Mouse (Mus musculus): ENCODE measurements at regions not wholly inside any gene's neighbourhood (a gene's known extent, or its start where the extent isn't known, plus 50 kb on each side); places are given as distances from the start of the nearest gene placed in this dataset.

- Histone ChIP-seq H3K27ac (no peak overlapping the region), H3K79me2 (replicated peaks; ENCODE audit: control insufficient read depth, insufficient read depth, low read length) (no peaks in the 10 kb centered on the region), H3K4me1 (ENCODE audit: control insufficient read depth, insufficient read depth, low read length) (no peaks in the 10 kb centered on the region), H3K36me3 (ENCODE audit: control insufficient read depth, insufficient read depth, low read length) (no peaks in the 10 kb centered on the region), H3K4me3 (no peak overlapping the region), H3K9ac (ENCODE audit: low read depth, low read length) (no peak overlapping the region), H3K27me3 (ENCODE audit: control insufficient read depth, insufficient read depth, low read length) (no peaks in the 10 kb centered on the region)
- TF ChIP-seq POLR2A (IDR thresholded peaks at IDR 0.05; ENCODE audit: insufficient read depth, low read depth, low read length) (no peak), EP300 (IDR thresholded peaks at IDR 0.05; ENCODE audit: insufficient read depth, low read depth, low read length) (no peak), CTCF (IDR thresholded peaks at IDR 0.05) (no peak)
- WGBS = 87% methylated on average over 1 of the region's 1 CpGs
- intact Hi-C loops (cut with DNase I) = no loop called here
- DNase-seq = no peak
Measured at GRCm38 (mm10) chr12:78097119-78097518, 96.9 kb upstream of the Gm6657 start.

GRCm38 (mm10) chr12:78097692-78098091, 96.3 kb upstream of the Gm6657 start:
- no peaks in the 10 kb centered on the region for H3K36me3 ChIP-seq (ENCODE audit: control insufficient read depth, insufficient read depth, low read length)
- 68% methylated on average over 2 of the region's 2 CpGs for WGBS
- no peak overlapping the region for H3K9ac ChIP-seq (ENCODE audit: low read depth, low read length)
- intact Hi-C loops (cut with DNase I) = no loop called here
- no peak for DNase-seq
- no peaks in the 10 kb centered on the region for H3K79me2 ChIP-seq (replicated peaks; ENCODE audit: control insufficient read depth, insufficient read depth, low read length)
- no peaks in the 10 kb centered on the region for H3K27me3 ChIP-seq (ENCODE audit: control insufficient read depth, insufficient read depth, low read length)
- no peak overlapping the region for H3K4me3 ChIP-seq
- H3K4me1 ChIP-seq (ENCODE audit: control insufficient read depth, insufficient read depth, low read length) = no peaks in the 10 kb centered on the region
- no peak overlapping the region for H3K27ac ChIP-seq
- TF ChIP-seq POLR2A (IDR thresholded peaks at IDR 0.05; ENCODE audit: insufficient read depth, low read depth, low read length) (no peak), CTCF (IDR thresholded peaks at IDR 0.05) (no peak), EP300 (IDR thresholded peaks at IDR 0.05; ENCODE audit: insufficient read depth, low read depth, low read length) (no peak)

- WGBS = 32% methylated on average over 9 of the region's 9 CpGs
- no peak for TF ChIP-seq CTCF (IDR thresholded peaks at IDR 0.05)
- TF ChIP-seq EP300 (IDR thresholded peaks at IDR 0.05; ENCODE audit: insufficient read depth, low read depth, low read length) = no peak
- TF ChIP-seq POLR2A (IDR thresholded peaks at IDR 0.05; ENCODE audit: insufficient read depth, low read depth, low read length) = no peak
- Histone ChIP-seq H3K9ac (ENCODE audit: low read depth, low read length) (no peak overlapping the region), H3K36me3 (ENCODE audit: control insufficient read depth, insufficient read depth, low read length) (no peaks in the 10 kb centered on the region), H3K4me3 (no peak overlapping the region), H3K79me2 (replicated peaks; ENCODE audit: control insufficient read depth, insufficient read depth, low read length) (no peaks in the 10 kb centered on the region), H3K27ac (no peak overlapping the region), H3K4me1 (ENCODE audit: control insufficient read depth, insufficient read depth, low read length) (no peaks in the 10 kb centered on the region), H3K27me3 (ENCODE audit: control insufficient read depth, insufficient read depth, low read length) (no peaks in the 10 kb centered on the region)
- intact Hi-C loops (cut with DNase I) = no loop called here
- peak; percentile 30 for DNase-seq
Measured at GRCm38 (mm10) chr12:78098765-78099194, 95.3 kb upstream of the Gm6657 start.

GRCm38 (mm10) chr12:78099761-78100160, 94.3 kb upstream of the Gm6657 start:
- intact Hi-C loops (cut with DNase I) = no loop called here
- H3K27me3 ChIP-seq (ENCODE audit: control insufficient read depth, insufficient read depth, low read length) = no peaks in the 10 kb centered on the region
- H3K9ac ChIP-seq (ENCODE audit: low read depth, low read length) = no peak overlapping the region
- no peaks in the 10 kb centered on the region for H3K79me2 ChIP-seq (replicated peaks; ENCODE audit: control insufficient read depth, insufficient read depth, low read length)
- H3K4me3 ChIP-seq = no peak overlapping the region
- TF ChIP-seq POLR2A (IDR thresholded peaks at IDR 0.05; ENCODE audit: insufficient read depth, low read depth, low read length) = no peak
- no peak for TF ChIP-seq EP300 (IDR thresholded peaks at IDR 0.05; ENCODE audit: insufficient read depth, low read depth, low read length)
- no peak for TF ChIP-seq CTCF (IDR thresholded peaks at IDR 0.05)
- WGBS = 54% methylated on average over 4 of the region's 4 CpGs
- DNase-seq = peak in 1 of 2 experiments; percentile 40
- H3K36me3 ChIP-seq (ENCODE audit: control insufficient read depth, insufficient read depth, low read length) = no peaks in the 10 kb centered on the region
- no peak overlapping the region for H3K27ac ChIP-seq
- H3K4me1 ChIP-seq (ENCODE audit: control insufficient read depth, insufficient read depth, low read length) = no peaks in the 10 kb centered on the region

- DNase-seq = no peak
- Histone ChIP-seq H3K79me2 (replicated peaks; ENCODE audit: control insufficient read depth, insufficient read depth, low read length) (no peaks in the 10 kb centered on the region), H3K27ac (no peak overlapping the region), H3K4me1 (ENCODE audit: control insufficient read depth, insufficient read depth, low read length) (no peaks in the 10 kb centered on the region), H3K9ac (ENCODE audit: low read depth, low read length) (no peak overlapping the region), H3K36me3 (ENCODE audit: control insufficient read depth, insufficient read depth, low read length) (no peaks in the 10 kb centered on the region), H3K4me3 (no peak overlapping the region), H3K27me3 (ENCODE audit: control insufficient read depth, insufficient read depth, low read length) (no peaks in the 10 kb centered on the region)
- no peak for TF ChIP-seq CTCF (IDR thresholded peaks at IDR 0.05)
- TF ChIP-seq POLR2A (IDR thresholded peaks at IDR 0.05; ENCODE audit: insufficient read depth, low read depth, low read length) = no peak
- TF ChIP-seq EP300 (IDR thresholded peaks at IDR 0.05; ENCODE audit: insufficient read depth, low read depth, low read length) = no peak
- WGBS = 87% methylated on average over 3 of the region's 3 CpGs
- intact Hi-C loops (cut with DNase I) = no loop called here
Measured at GRCm38 (mm10) chr12:78100756-78101155, 93.3 kb upstream of the Gm6657 start.

- intact Hi-C loops (cut with DNase I) = no loop called here
- no peaks in the 10 kb centered on the region for H3K27me3 ChIP-seq (ENCODE audit: control insufficient read depth, insufficient read depth, low read length)
- H3K9ac ChIP-seq (ENCODE audit: low read depth, low read length) = no peak overlapping the region
- H3K79me2 ChIP-seq (replicated peaks; ENCODE audit: control insufficient read depth, insufficient read depth, low read length) = no peaks in the 10 kb centered on the region
- no peaks in the 10 kb centered on the region for H3K36me3 ChIP-seq (ENCODE audit: control insufficient read depth, insufficient read depth, low read length)
- H3K27ac ChIP-seq = no peak overlapping the region
- TF ChIP-seq CTCF (IDR thresholded peaks at IDR 0.05) = no peak
- no peak for TF ChIP-seq EP300 (IDR thresholded peaks at IDR 0.05; ENCODE audit: insufficient read depth, low read depth, low read length)
- TF ChIP-seq POLR2A (IDR thresholded peaks at IDR 0.05; ENCODE audit: insufficient read depth, low read depth, low read length) = no peak
- H3K4me1 ChIP-seq (ENCODE audit: control insufficient read depth, insufficient read depth, low read length) = no peaks in the 10 kb centered on the region
- 73% methylated on average over 1 of the region's 1 CpGs for WGBS
- DNase-seq = no peak
- no peak overlapping the region for H3K4me3 ChIP-seq
Measured at GRCm38 (mm10) chr12:78109931-78110330, 84.1 kb upstream of the Gm6657 start.

All from heart, adult 2 months (tissue).